Mouse (Mus musculus) urinary bladder, postnatal 36 days (tissue): Measurements from ENCODE around the gene Cwc22.

Experiments used
- DNase-seq, 2 experiments: peaks; one replicate each; pipeline ENCODE4 v3.0.0; 2022; ENCODE audit warnings: low spot score in 2 of 2, mixed read lengths in 1 of 2

Cwc22 gene

GRCm38 (mm10) chr2:77945596-77946485 lies at the start of gene Cwc22:
Gene Cwc22, minus strand, starts transcription at chr2:77946375.
- DNase-seq = peak; percentile 78 to 86

- DNase-seq = no peak
These were observed 47.7 kb upstream of the Cwc22 start for GRCm38 (mm10) chr2:77993727-77994401.

- no peak for DNase-seq
These were observed 46.9 kb upstream of the Cwc22 start for GRCm38 (mm10) chr2:77992951-77993604.

- no peak for DNase-seq
These were observed 44.6 kb upstream of the Cwc22 start for GRCm38 (mm10) chr2:77990820-77991219.

GRCm38 (mm10) chr2:77990121-77990520 lies 43.9 kb upstream of the Cwc22 start:
- DNase-seq = no peak

GRCm38 (mm10) chr2:77989390-77989789 lies 43.2 kb upstream of the Cwc22 start:
- no peak for DNase-seq

GRCm38 (mm10) chr2:77985991-77986730 lies 40.0 kb upstream of the Cwc22 start:
- DNase-seq = no peak

- no peak for DNase-seq
These were observed 38.0 kb upstream of the Cwc22 start for GRCm38 (mm10) chr2:77984209-77984608.

- no peak for DNase-seq
These were observed 35.7 kb upstream of the Cwc22 start for GRCm38 (mm10) chr2:77981826-77982225.

GRCm38 (mm10) chr2:77980696-77981095 lies 34.5 kb upstream of the Cwc22 start:
- DNase-seq = no peak

- DNase-seq = no peak
These were observed 33.3 kb upstream of the Cwc22 start for GRCm38 (mm10) chr2:77979519-77979918.

GRCm38 (mm10) chr2:77979081-77979480 lies 32.9 kb upstream of the Cwc22 start:
- no peak for DNase-seq

GRCm38 (mm10) chr2:77978256-77978655 lies 32.1 kb upstream of the Cwc22 start:
- no peak for DNase-seq

- no peak for DNase-seq
These were observed 30.2 kb upstream of the Cwc22 start for GRCm38 (mm10) chr2:77976321-77976920.

- DNase-seq = no peak
These were observed 29.4 kb upstream of the Cwc22 start for GRCm38 (mm10) chr2:77975606-77976005.

- no peak for DNase-seq
These were observed 28.8 kb upstream of the Cwc22 start for GRCm38 (mm10) chr2:77974986-77975385.

GRCm38 (mm10) chr2:77974366-77974765 lies 28.2 kb upstream of the Cwc22 start:
- no peak for DNase-seq

- DNase-seq = no peak
These were observed 27.1 kb upstream of the Cwc22 start for GRCm38 (mm10) chr2:77973296-77973695.

GRCm38 (mm10) chr2:77972541-77972940 lies 26.4 kb upstream of the Cwc22 start:
- DNase-seq = no peak

- DNase-seq = no peak
These were observed 25.7 kb upstream of the Cwc22 start for GRCm38 (mm10) chr2:77971871-77972270.

GRCm38 (mm10) chr2:77971361-77971760 lies 25.2 kb upstream of the Cwc22 start:
- DNase-seq = no peak
